Mouse (Mus musculus) liver, embryonic 14.5 days (tissue): Measurements from ENCODE around the gene Ccdc154. TPM values are rescaled to one million over a fixed set of nuclear protein-coding genes. Genes with fewer than 3 reads are reported as not detected.

ENCODE experiments used
- ATAC-seq: fragments of 200-750 bp; cut with Nextera tagmentation; 2 replicates; pipeline ENCODE4 v1.8.0; 2017; ENCODE audit warnings: moderate number of reproducible peaks, mild to moderate bottlenecking, moderate library complexity; ENCODE audit not compliant: insufficient read depth
- DNase-seq, 3 experiments: peaks; one replicate each; pipeline ENCODE4 v3.0.0-alpha.2; 2012 to 2013; ENCODE audit warnings: low read depth in 3 of 3, low spot score in 3 of 3
- H3K27ac ChIP-seq: fragments of 300-500 bp; sonication (generic); 2 replicates; pipeline ENCODE4 v1.5.1; 2014; ENCODE audit warnings: moderate library complexity, mild to moderate bottlenecking, control low read depth, inconsistent platforms
- H3K27me3 ChIP-seq: fragments of 300-500 bp; sonication (generic); 2 replicates; pipeline ENCODE4 v1.6.1; 2014; ENCODE audit warnings: mild to moderate bottlenecking, low read length, moderate library complexity; ENCODE audit not compliant: control insufficient read depth, insufficient read depth
- H3K36me3 ChIP-seq: fragments of 300-500 bp; sonication (generic); replicated peaks from 2 replicates; pipeline ENCODE4 v1.6.1; 2014; ENCODE audit warnings: low read depth; ENCODE audit not compliant: control insufficient read depth, insufficient read depth
- H3K4me1 ChIP-seq, 2 experiments: fragments of 200-500 bp in 1 of 2; fragments of 300-500 bp in 1 of 2; sonication (generic) in 1 of 2; replicated peaks; 2 replicates each; pipeline ENCODE4 v1.6.1; 2012 to 2014; ENCODE audit warnings: antibody characterized with exemption in 1 of 2, inconsistent platforms in 1 of 2, low read length in 1 of 2; ENCODE audit not compliant: control insufficient read depth in 2 of 2, insufficient read depth in 2 of 2
- H3K4me2 ChIP-seq: fragments of 300-500 bp; sonication (generic); 2 replicates; pipeline ENCODE4 v1.6.1; 2014; ENCODE audit warnings: low read depth, mild to moderate bottlenecking, control low read depth, moderate library complexity
- H3K4me3 ChIP-seq, 2 experiments: fragments of 200-500 bp in 1 of 2; fragments of 300-500 bp in 1 of 2; sonication (generic) in 1 of 2; 2 replicates each; pipeline ENCODE4 v1.5.1; 2012 to 2014; ENCODE audit warnings: low read depth in 2 of 2, low read length in 2 of 2, mild to moderate bottlenecking in 2 of 2, control low read depth in 1 of 2, inconsistent platforms in 1 of 2, moderate library complexity in 1 of 2; ENCODE audit not compliant: insufficient read depth in 1 of 2
- H3K9ac ChIP-seq: fragments of 300-500 bp; sonication (generic); replicated peaks from 2 replicates; pipeline ENCODE4 v1.6.1; 2014; ENCODE audit warnings: mild to moderate bottlenecking, control low read depth, moderate library complexity
- H3K9me3 ChIP-seq: fragments of 300-500 bp; sonication (generic); 2 replicates; pipeline ENCODE4 v1.6.1; 2016; ENCODE audit warnings: low read length, mixed read lengths; ENCODE audit not compliant: control insufficient read depth
- CTCF ChIP-seq: IDR thresholded peaks from 2 replicates; pipeline ENCODE4 v1.5.1; 2016; ENCODE audit warnings: antibody characterized with exemption, low read depth, control low read depth
- EP300 ChIP-seq: IDR thresholded peaks from 2 replicates; pipeline ENCODE4 v1.6.1; 2016; ENCODE audit warnings: antibody characterized with exemption, low read depth
- WGBS: fragments of 180-500 bp; shearing (Covaris S2); extraction: QIAGEN DNeasy Blood & Tissue Kit; methylation state at CpG from one replicate; pipeline ENCODE4 v1.1.7; 2014; ENCODE audit not compliant: insufficient replicate concordance; 5-methylcytosine and 5-hydroxymethylcytosine counted together
- polyA plus RNA-seq, 2 experiments: library from polyadenylated mRNA; depleted of rRNA in 1 of 2; stranded (reverse) in 1 of 2; unstranded in 1 of 2; fragments of >200 nt; fragmentation: Nextera tagmentation in 1 of 2; extraction: Ambion mirVana in 1 of 2; gene quantifications; 2 replicates each; pipeline versions ENCODE4 v1.2.1 to v1.2.3; 2012 to 2014

The Ccdc154 gene
- polyA plus RNA-seq (2012; rRNA removed) (not detected in 2 replicates), polyA plus RNA-seq (2014; fragmentation: Nextera tagmentation; extraction: Ambion mirVana) (0.05 TPM in 1 of 2 replicates, not detected in the other)

GRCm38 (mm10) chr17:25162161-25162560 is at the start of gene Ccdc154:
Ccdc154 (plus strand) TSS chr17:25162461.
- TF ChIP-seq EP300, result no peak
- TF ChIP-seq CTCF, result no peak
- no peak for DNase-seq
- peaks cover 3% of the 10 kb centered on the region; the same call in 1 of the 2 replicates for H3K36me3 ChIP-seq
- H3K9me3 ChIP-seq, result no peaks in the 10 kb centered on the region
- no peak within 1 kb of the TSS for H3K4me3 ChIP-seq
- ATAC-seq, result no peak
- H3K4me2 ChIP-seq, result no peak within 1 kb of the TSS
- no peak within 1 kb of the TSS for H3K9ac ChIP-seq
- no peaks in the 10 kb centered on the region for H3K27me3 ChIP-seq
- no peaks in the 10 kb centered on the region for H3K4me1 ChIP-seq
- H3K27ac ChIP-seq, result no peak within 1 kb of the TSS
- WGBS, result 77% methylated on average over 1 of the region's 1 CpGs

GRCm38 (mm10) chr17:25114908-25115645 is 47.2 kb upstream of the Ccdc154 start:
- no peaks in the 10 kb centered on the region for H3K9me3 ChIP-seq
- 10% methylated on average over 23 of the region's 23 CpGs for WGBS
- H3K4me3 ChIP-seq, result peak overlapping the region; percentile 60 to 66
- no peaks in the 10 kb centered on the region for H3K27me3 ChIP-seq
- H3K36me3 ChIP-seq, result no peaks in the 10 kb centered on the region
- ATAC-seq (peak; percentile 71), DNase-seq (peak in 1 of 3 experiments; percentile 16)
- H3K4me1 ChIP-seq, result peaks cover 11 to 15% of the 10 kb centered on the region in 2 experiments
- peak overlapping the region; percentile 67 for H3K27ac ChIP-seq
- TF ChIP-seq EP300, result no peak
- TF ChIP-seq CTCF, result no peak
- H3K9ac ChIP-seq, result peak overlapping the region; percentile 64
- H3K4me2 ChIP-seq, result peak overlapping the region; percentile 98

GRCm38 (mm10) chr17:25115664-25116432 is 46.4 kb upstream of the Ccdc154 start, which contains the start of gene Telo2:
Telo2 (minus strand) TSS chr17:25115967.
- TF ChIP-seq CTCF, result no peak
- no peak for TF ChIP-seq EP300
- WGBS, result 6% methylated on average over 40 of the region's 40 CpGs

GRCm38 (mm10) chr17:25117263-25117662 is 45.0 kb upstream of the Ccdc154 start:
- Histone ChIP-seq H3K4me2 (no peak overlapping the region), H3K9me3 (no peaks in the 10 kb centered on the region), H3K27ac (no peak overlapping the region), H3K9ac (no peak overlapping the region), H3K27me3 (no peaks in the 10 kb centered on the region), H3K4me3 (no peak overlapping the region), H3K4me1 (peaks cover 11 to 15% of the 10 kb centered on the region in 2 experiments), H3K36me3 (no peaks in the 10 kb centered on the region)
- DNase-seq (peak in 2 of 3 experiments; percentile 30 to 37), ATAC-seq (no peak)
- 34% methylated on average over 4 of the region's 4 CpGs for WGBS
- no peak for TF ChIP-seq EP300
- peak; percentile 70 for TF ChIP-seq CTCF

More at GRCm38 (mm10) chr17:25115664-25116432, 46.4 kb upstream of the Ccdc154 start, which contains the start of gene Telo2:
- ATAC-seq (peak; percentile 92), DNase-seq (peak; percentile 81 to 83 (median 83))
- no peaks in the 10 kb centered on the region for H3K27me3 ChIP-seq
- H3K36me3 ChIP-seq, result no peaks in the 10 kb centered on the region
- peak within 1 kb of the TSS; percentile 64 for H3K9ac ChIP-seq
- H3K4me1 ChIP-seq, result peaks cover 11 to 15% of the 10 kb centered on the region in 2 experiments
- H3K4me2 ChIP-seq, result peak within 1 kb of the TSS; percentile 98
- peak within 1 kb of the TSS; percentile 67 for H3K27ac ChIP-seq
- peak within 1 kb of the TSS; percentile 60 to 66 for H3K4me3 ChIP-seq
- no peaks in the 10 kb centered on the region for H3K9me3 ChIP-seq

- Histone ChIP-seq H3K4me2 (no peak within 1 kb of the TSS), H3K9ac (no peak within 1 kb of the TSS), H3K4me1 (peaks cover 10 to 15% of the 10 kb centered on the region in 2 experiments), H3K36me3 (no peaks in the 10 kb centered on the region), H3K27ac (no peak within 1 kb of the TSS), H3K9me3 (no peaks in the 10 kb centered on the region), H3K4me3 (no peak within 1 kb of the TSS), H3K27me3 (no peaks in the 10 kb centered on the region; the same call in 1 of the 2 replicates)
- WGBS, result 36% methylated on average over 3 of the region's 3 CpGs
- TF ChIP-seq CTCF, result no peak
- TF ChIP-seq EP300, result no peak
- DNase-seq (no peak), ATAC-seq (no peak)
Observed at GRCm38 (mm10) chr17:25120406-25120805, 41.9 kb upstream of the Ccdc154 start, which contains the start of gene Ptx4. Ptx4 (plus strand) TSS chr17:25120760.
